Mouse (Mus musculus) MN1 (cell line): Measurements from ENCODE around the gene Hist2h4.
A peak's percentile ranks its signal among the peaks of the same experiment; 100 is the strongest.
"Not testable (repeated sequence)": the region's sequence is repeated elsewhere in the genome, so short reads cannot be mapped to it uniquely, and the experiment has no call there.

Experiments used
- DNase-seq: peaks from one replicate; pipeline ENCODE4 v3.0.0-alpha.2; 2016; ENCODE audit warnings: low spot score

Gene Hist2h4

GRCm38 (mm10) chr3:96247356-96248140 is 15.6 kb downstream of the Hist2h4 start:
- DNase-seq: peak; percentile 26

DNA sequence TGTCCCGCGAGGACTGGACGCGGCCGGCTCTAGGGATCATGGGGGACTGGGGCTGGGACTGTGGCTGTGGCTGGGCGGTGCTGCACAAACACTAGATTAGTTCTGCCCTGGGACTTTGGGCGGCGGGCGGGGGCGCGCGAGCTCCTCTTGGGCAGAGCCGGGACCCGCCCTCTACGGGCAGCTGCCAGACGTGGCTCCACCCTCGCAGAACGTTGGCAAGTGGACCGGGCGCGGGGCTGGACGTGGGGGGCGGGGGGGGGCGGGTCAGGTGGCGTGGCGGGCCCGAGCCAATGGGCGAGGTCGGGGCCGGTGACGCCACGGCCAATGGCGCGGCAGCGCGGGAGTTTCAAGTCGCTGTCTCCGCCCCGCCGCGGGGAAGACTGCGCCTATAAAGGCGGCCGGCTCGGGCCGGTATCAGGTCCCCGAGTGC is 16.7 kb downstream of the Hist2h4 start, which contains the start of gene Hist2h3c1:
Gene Hist2h3c1 (plus strand): TSS at position 259 of the 430 bp plus-strand sequence.
- DNase-seq: not testable (repeated sequence)

GRCm38 (mm10) chr3:96246018-96246417 is 17.1 kb downstream of the Hist2h4 start:
- not testable (repeated sequence) for DNase-seq

- DNase-seq: peak; percentile 79
Measured at GRCm38 (mm10) chr3:96245003-96245886, 17.9 kb downstream of the Hist2h4 start, which contains the start of gene Hist2h2aa1. TSS of gene Hist2h2aa1 (plus strand) at chr3:96245497.

DNA sequence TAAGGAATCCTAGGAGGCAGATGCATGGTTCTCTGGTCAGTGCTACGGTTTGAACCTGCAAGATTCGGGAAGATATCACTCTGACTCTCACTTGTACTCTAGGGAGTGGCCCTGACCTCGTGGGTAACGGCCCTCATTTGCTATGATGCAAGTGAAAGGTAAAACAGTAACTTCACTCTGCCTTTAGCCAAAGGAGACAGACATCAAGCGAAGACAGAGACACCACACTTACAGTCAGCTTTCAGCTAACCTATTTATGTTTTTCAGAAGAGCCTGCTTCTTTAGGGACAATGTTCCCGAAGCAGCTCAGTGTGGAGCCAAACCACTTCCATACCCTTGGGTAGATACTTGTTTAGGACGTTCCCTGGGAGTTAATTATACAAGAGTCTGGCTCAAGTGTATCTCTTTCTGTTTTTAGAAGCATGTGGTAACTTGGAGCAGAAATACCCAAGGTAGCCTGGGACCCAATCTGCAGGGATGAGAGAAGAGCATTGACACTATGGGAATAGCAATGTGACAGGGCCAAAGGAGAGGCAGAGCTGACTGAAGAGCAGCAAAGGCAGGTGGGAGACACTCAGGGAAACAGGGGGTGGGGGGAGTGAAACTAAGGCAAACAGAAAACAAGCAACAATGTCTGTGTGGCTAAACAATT is 19.1 kb downstream of the Hist2h4 start:
- DNase-seq: peak; percentile 61

- no peak for DNase-seq
Measured at GRCm38 (mm10) chr3:96240799-96241197, 22.3 kb downstream of the Hist2h4 start.

DNA sequence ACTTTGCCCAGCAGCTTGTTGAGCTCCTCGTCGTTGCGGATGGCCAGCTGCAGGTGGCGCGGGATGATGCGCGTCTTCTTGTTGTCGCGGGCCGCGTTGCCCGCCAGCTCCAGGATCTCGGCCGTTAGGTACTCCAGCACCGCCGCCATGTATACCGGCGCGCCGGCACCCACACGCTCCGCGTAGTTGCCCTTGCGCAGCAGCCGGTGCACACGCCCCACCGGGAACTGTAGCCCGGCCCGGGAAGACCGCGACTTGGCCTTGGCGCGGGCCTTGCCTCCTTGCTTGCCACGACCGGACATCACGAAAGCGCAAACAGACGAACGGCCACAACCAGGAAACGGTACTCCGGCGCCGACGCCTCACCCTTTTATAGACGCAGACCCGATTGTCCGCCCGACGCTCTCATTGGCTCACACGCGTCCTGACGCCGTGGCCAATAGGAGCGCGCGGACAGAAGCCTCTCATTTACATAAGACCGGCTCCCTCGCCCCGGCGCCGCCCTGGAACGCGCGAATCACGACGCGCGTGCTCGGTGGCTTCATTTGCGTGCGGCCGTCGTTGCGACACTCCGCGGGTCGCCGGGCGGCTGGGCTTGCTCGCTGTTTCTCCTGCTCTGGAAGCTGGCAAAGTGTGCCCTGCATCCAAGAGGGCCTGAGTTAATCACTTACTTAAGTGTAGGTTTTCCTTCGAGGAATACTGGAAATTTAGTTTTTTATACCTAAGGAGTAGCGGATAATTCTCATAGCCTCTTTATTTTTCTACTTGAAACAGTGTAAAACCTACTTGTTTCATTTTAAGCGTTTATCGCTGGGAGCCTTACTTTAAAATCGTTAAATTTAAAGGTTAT is 22.9 kb downstream of the Hist2h4 start, which contains the start of gene Hist2h2aa2:
Gene Hist2h2aa2 (minus strand): TSS at position 328 of the 850 bp plus-strand sequence.
- DNase-seq: peak; percentile 60

GRCm38 (mm10) chr3:96238954-96239793 is 23.9 kb downstream of the Hist2h4 start, which contains the start of gene Hist2h3c2:
TSS of gene Hist2h3c2 (minus strand) at chr3:96239127.
- DNase-seq: not testable (repeated sequence)

- DNase-seq: peak; percentile 53
Measured at GRCm38 (mm10) chr3:96237904-96238511, 25.1 kb downstream of the Hist2h4 start.

GRCm38 (mm10) chr3:96237335-96237903 is 25.7 kb downstream of the Hist2h4 start:
- DNase-seq: peak; percentile 43

DNA sequence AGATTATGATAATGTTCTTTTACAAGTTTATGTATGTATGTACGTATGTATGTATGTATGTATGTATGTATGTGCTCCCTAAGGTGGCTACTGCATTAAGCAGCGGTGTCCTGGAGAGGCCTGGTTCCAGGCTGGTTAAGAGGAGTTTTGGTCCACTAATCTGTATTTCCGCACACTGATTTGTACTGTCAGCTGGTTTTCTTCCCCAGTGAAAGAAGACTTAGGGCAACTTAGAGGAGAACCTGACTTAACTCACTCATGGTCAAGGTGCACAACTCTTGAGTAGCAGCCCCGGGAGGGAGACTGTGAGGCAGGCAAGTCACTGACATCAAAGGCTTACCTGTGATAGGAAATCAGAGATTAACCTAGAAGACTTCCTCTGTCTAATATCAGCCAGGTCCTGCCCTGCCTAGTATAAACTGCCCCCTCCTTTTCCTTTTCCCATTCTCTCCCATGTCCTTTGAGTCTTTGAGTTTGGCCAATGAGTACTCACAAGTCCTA is 26.2 kb downstream of the Hist2h4 start:
- no peak for DNase-seq

DNA sequence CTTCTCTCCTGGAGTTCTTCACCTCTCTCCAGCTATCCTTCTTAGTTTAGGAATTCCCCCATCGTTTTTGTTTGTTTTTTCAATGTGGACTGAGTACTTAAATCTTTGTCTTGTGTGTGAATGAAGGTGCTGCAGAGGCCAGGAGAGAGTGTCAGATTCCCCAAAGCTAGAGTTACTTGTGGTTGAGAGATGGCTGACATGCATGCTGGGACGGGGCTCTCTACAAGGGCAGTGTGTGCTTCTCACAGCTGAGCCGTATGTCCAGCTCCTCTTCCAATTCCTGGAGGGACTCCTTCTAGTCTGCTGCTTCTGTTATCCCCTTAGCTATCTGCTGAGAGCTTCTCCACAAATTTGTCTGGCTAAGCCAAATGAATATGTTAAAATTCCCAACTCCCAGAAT is 27.3 kb downstream of the Hist2h4 start:
- DNase-seq: no peak

- DNase-seq: no peak
Measured at GRCm38 (mm10) chr3:96234914-96235313, 28.2 kb downstream of the Hist2h4 start.

DNA sequence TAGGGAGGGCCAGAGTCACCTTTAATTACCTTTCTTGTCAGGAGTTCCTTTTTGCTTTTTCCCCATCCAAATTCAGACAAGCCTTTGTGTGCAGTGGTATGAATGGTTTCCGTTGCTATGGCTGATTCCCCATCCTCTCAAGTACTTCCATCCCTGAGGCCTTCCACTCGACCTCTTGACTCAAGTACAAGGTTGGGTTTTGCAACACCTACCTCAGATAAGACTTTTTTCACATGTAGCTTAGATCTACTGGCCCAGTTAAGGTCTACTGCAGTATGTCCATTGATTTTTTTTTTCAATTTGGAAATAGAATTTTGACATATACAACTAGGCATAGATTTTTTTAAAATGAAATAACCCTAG is 31.4 kb downstream of the Hist2h4 start:
- no peak for DNase-seq

DNA sequence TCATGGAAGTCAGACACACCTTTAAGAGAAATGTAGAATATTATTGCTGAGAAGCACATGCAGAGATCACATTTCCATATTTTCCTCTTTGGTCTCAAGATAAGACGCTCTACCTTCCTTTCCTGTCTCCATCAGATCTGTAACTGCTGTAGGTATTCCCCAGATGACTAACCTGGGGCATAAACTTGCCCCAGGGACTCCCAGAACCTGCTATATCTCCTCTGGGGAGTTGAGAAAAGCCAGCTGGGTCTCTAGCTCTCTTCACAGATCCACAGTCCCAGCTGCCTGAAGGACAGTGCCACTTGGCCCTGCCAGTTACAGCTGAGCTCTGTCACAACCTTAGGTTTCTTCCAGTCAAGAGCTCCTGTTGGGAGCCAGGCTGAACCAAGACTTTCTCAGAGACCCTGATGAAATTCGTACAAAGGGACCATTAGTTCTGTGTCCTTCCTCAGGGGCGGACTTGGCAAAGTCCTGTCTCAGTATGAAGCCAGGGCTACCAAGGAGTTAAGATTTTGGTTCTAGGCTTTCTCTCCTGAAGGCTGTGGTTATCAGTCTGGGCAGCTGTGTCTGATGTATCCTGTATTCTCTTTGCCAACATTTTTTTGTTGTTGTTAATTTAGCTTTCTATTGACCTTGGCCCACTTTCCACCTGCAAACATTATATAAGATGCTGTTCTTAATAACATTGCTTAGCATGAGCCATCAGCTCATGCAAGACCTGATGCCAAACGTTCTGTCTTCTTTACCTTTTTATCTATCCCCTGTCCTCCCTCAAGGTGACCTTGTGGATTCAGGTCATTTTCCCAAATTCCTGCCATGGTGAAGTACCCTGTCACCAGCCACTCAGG is 32.0 kb downstream of the Hist2h4 start:
- DNase-seq: no peak

GRCm38 (mm10) chr3:96230404-96230803 is 32.7 kb downstream of the Hist2h4 start:
- no peak for DNase-seq

DNA sequence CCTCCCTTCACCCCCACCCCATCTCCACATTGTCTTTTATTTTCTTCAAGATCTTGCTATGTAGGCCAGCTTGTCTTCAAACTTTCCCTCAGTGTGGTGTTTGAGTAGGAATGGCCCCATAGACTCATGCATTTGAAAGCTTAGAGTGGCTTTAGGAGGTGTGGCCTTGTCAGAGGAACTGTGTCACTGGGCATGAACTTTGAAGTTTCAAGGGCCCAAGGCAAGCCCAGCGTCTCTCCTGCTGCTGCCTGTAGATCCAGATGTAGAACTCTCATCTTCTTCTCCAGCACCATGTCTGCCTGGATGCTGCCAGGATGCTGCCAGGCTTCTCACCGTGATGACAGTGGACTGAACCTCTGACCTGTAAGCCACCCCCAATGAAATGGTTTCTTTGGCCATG is 34.3 kb downstream of the Hist2h4 start:
- DNase-seq: no peak
